Mouse (Mus musculus): ENCODE measurements around the gene Btbd9.
"Not testable (repeated sequence)": the region's sequence is repeated elsewhere in the genome, so short reads cannot be mapped to it uniquely, and the experiment has no call there.

Btbd9 gene

GRCm38 (mm10) chr17:30513034-30513433 lies 63.3 kb downstream of the Btbd9 start:
- POLR2A ChIA-PET = no interaction called here
- CTCF ChIA-PET = interaction anchor here in 1 of 4 experiments (1.0 to 1.3 kb wide), 2 partner anchors 9 to 21 kb away, joined by 3 to 4 read pairs; no protein-coding TSS in a partner anchor

- CTCF ChIA-PET = interaction anchor here in 1 of 4 experiments (1.0 kb wide), 1 partner anchor 21 kb away, joined by 3 read pairs; no protein-coding TSS in a partner anchor
These were observed 63.8 kb downstream of the Btbd9 start for GRCm38 (mm10) chr17:30512531-30512930.

GRCm38 (mm10) chr17:30512007-30512406 lies 64.3 kb downstream of the Btbd9 start:
- ChIA-PET POLR2A (interaction anchor here in 2 of 4 experiments (0.6 to 1.0 kb wide), 2 partner anchors 9 to 219 kb away, joined by 3 read pairs; no protein-coding TSS in a partner anchor), CTCF (no interaction called here)

More at GRCm38 (mm10) chr17:30512531-30512930, 63.8 kb downstream of the Btbd9 start:
- POLR2A ChIA-PET = interaction anchor here in 2 of 4 experiments (0.6 kb wide), 2 partner anchors 104 to 218 kb away, joined by 3 read pairs; no protein-coding TSS in a partner anchor

- CTCF ChIA-PET = interaction anchor here in 3 of 4 experiments (0.5 to 2.2 kb wide), 5 partner anchors 258 to 602 kb away, joined by 3 to 8 read pairs (median 4); no protein-coding TSS in a partner anchor
- POLR2A ChIA-PET = interaction anchor here in 1 of 4 experiments (1.0 kb wide), 1 partner anchor 10 kb away, joined by 3 read pairs; no protein-coding TSS in a partner anchor
These were observed 64.9 kb downstream of the Btbd9 start for GRCm38 (mm10) chr17:30511399-30511798.

GRCm38 (mm10) chr17:30510171-30510570 lies 66.1 kb downstream of the Btbd9 start:
- CTCF ChIA-PET = interaction anchor here (0.5 to 2.2 kb wide), 13 partner anchors 8 to 312 kb away, joined by 3 to 8 read pairs (median 3); no protein-coding TSS in a partner anchor

GRCm38 (mm10) chr17:30509646-30510045 lies 66.6 kb downstream of the Btbd9 start:
- POLR2A ChIA-PET = interaction anchor here in 1 of 4 experiments (0.7 kb wide), 1 partner anchor 172 kb away, joined by 4 read pairs; no protein-coding TSS in a partner anchor
- CTCF ChIA-PET = interaction anchor here in 2 of 4 experiments (0.8 to 2.2 kb wide), 8 partner anchors 9 to 313 kb away, joined by 3 to 8 read pairs (median 3); no protein-coding TSS in a partner anchor

More at GRCm38 (mm10) chr17:30510171-30510570, 66.1 kb downstream of the Btbd9 start:
- POLR2A ChIA-PET = interaction anchor here in 2 of 4 experiments (0.6 to 0.7 kb wide), 3 partner anchors 13 to 172 kb away, joined by 3 to 4 read pairs (median 3); no protein-coding TSS in a partner anchor

- ChIA-PET CTCF (interaction anchor here in 2 of 4 experiments (0.6 to 1.0 kb wide), 3 partner anchors 45 to 344 kb away, joined by 3 to 4 read pairs (median 3); no protein-coding TSS in a partner anchor), POLR2A (interaction anchor here in 1 of 4 experiments (1.4 kb wide), 1 partner anchor 13 kb away, joined by 4 read pairs; no protein-coding TSS in a partner anchor)
These were observed 68.4 kb downstream of the Btbd9 start for GRCm38 (mm10) chr17:30507636-30508576.

- POLR2A ChIA-PET = interaction anchor here in 2 of 4 experiments (0.6 to 1.5 kb wide), 7 partner anchors 9 to 44 kb away, joined by 3 to 5 read pairs (median 4); no protein-coding TSS in a partner anchor
- CTCF ChIA-PET = interaction anchor here in 2 of 4 experiments (0.6 to 1.1 kb wide), 4 partner anchors 44 to 1713 kb away, joined by 3 to 5 read pairs (median 4); no protein-coding TSS in a partner anchor
These were observed 69.4 kb downstream of the Btbd9 start for GRCm38 (mm10) chr17:30506916-30507315.

- CTCF ChIA-PET, POLR2A ChIA-PET: not testable (repeated sequence)
These were observed 76.7 kb downstream of the Btbd9 start for GRCm38 (mm10) chr17:30499541-30499940.

- ChIA-PET CTCF (no interaction called here), POLR2A (no interaction called here)
These were observed 77.5 kb downstream of the Btbd9 start for GRCm38 (mm10) chr17:30498779-30499178.

- POLR2A ChIA-PET = interaction anchor here in 1 of 4 experiments (1.2 kb wide), 1 partner anchor 8 kb away, joined by 4 read pairs; no protein-coding TSS in a partner anchor
- CTCF ChIA-PET = no interaction called here
These were observed 77.9 kb downstream of the Btbd9 start for GRCm38 (mm10) chr17:30498376-30498719.

GRCm38 (mm10) chr17:30497525-30498375 lies 78.5 kb downstream of the Btbd9 start:
- POLR2A ChIA-PET = interaction anchor here in 1 of 4 experiments (1.2 to 1.4 kb wide), 2 partner anchors 9 to 305 kb away, joined by 3 to 4 read pairs; no protein-coding TSS in a partner anchor
- CTCF ChIA-PET = interaction anchor here in 1 of 4 experiments (0.6 kb wide), 1 partner anchor 218 kb away, joined by 4 read pairs; no protein-coding TSS in a partner anchor

- POLR2A ChIA-PET = interaction anchor here in 3 of 4 experiments (0.5 to 1.3 kb wide), 4 partner anchors 10 to 455 kb away, joined by 3 to 4 read pairs (median 4); no protein-coding TSS in a partner anchor
- CTCF ChIA-PET = no interaction called here
These were observed 80.7 kb downstream of the Btbd9 start for GRCm38 (mm10) chr17:30495567-30495966.

- ChIA-PET CTCF (interaction anchor here in 1 of 4 experiments (0.5 kb wide), 1 partner anchor 187 kb away, joined by 3 read pairs; no protein-coding TSS in a partner anchor), POLR2A (interaction anchor here in 3 of 4 experiments (0.5 to 1.3 kb wide), 4 partner anchors 10 to 455 kb away, joined by 3 to 4 read pairs (median 4); no protein-coding TSS in a partner anchor)
These were observed 81.1 kb downstream of the Btbd9 start for GRCm38 (mm10) chr17:30495154-30495553.

GRCm38 (mm10) chr17:30493481-30493880 lies 82.8 kb downstream of the Btbd9 start:
- CTCF ChIA-PET = no interaction called here
- POLR2A ChIA-PET = interaction anchor here in 2 of 4 experiments (0.6 to 1.9 kb wide), 4 partner anchors 13 to 1492 kb away, joined by 3 to 5 read pairs (median 4); no protein-coding TSS in a partner anchor

GRCm38 (mm10) chr17:30492191-30492590 lies 84.1 kb downstream of the Btbd9 start:
- ChIA-PET CTCF (interaction anchor here in 1 of 4 experiments (1.1 kb wide), 2 partner anchors 18 to 21 kb away, joined by 3 read pairs; no protein-coding TSS in a partner anchor), POLR2A (interaction anchor here in 3 of 4 experiments (0.6 to 1.9 kb wide), 6 partner anchors 14 to 67 kb away, joined by 3 to 5 read pairs (median 3); no protein-coding TSS in a partner anchor)

GRCm38 (mm10) chr17:30491601-30492000 lies 84.7 kb downstream of the Btbd9 start:
- POLR2A ChIA-PET = interaction anchor here in 2 of 4 experiments (0.6 to 1.0 kb wide), 3 partner anchors 19 to 67 kb away, joined by 3 read pairs; no protein-coding TSS in a partner anchor

More at GRCm38 (mm10) chr17:30491601-30492000, 84.7 kb downstream of the Btbd9 start:
- CTCF ChIA-PET = interaction anchor here in 2 of 4 experiments (0.6 to 1.1 kb wide), 3 partner anchors 19 to 125 kb away, joined by 3 read pairs; no protein-coding TSS in a partner anchor

Measured in embryonic stem cell, embryonic (primary cell).